Mouse (Mus musculus): ENCODE measurements around the gene Gnb1. TPM values are rescaled to one million over a fixed set of nuclear protein-coding genes. Genes with fewer than 3 reads are reported as not detected.
A peak's percentile ranks its signal among the peaks of the same experiment; 100 is the strongest.

Gene Gnb1
- polyA plus RNA-seq, 1 experiment from 2014 or later: 174 TPM

DNA sequence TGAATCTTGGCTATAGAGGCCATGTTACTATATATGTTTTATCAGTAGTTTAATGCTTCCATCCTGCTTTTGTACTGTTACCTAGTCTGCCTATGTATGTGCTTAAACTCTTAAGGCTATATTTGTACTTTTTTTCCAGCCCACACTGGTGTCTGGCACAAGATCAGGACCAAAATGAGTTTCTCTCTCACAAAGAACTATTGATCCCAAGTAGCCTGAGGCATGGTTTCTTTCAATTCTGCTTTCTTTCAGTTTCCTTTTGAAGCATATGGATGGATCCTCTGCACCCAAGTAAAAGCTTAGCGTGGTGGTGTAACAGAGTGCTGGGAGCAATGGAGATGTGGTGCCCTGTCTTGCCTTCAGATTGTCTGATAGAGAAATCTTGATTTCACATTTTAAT is 19.8 kb downstream of the Gnb1 start:
- H3K27me3 ChIP-seq (replicated peaks): no peaks in the 10 kb centered on the region
- 73% methylated on average over 1 of the region's 1 CpGs for WGBS (ENCODE audit: insufficient replicate concordance)
- H3K36me3 ChIP-seq: peaks cover 2% of the 10 kb centered on the region; the same call in 1 of the 2 replicates
- no peak overlapping the region for H3K4me2 ChIP-seq
- no peak overlapping the region for H3K4me3 ChIP-seq
- peaks cover 26% of the 10 kb centered on the region for H3K4me1 ChIP-seq
- no peak for ATAC-seq
- H3K9ac ChIP-seq: no peak overlapping the region
- no peak overlapping the region for H3K27ac ChIP-seq
- H3K9me3 ChIP-seq (replicated peaks): no peaks in the 10 kb centered on the region

- Histone ChIP-seq H3K27ac (no peak overlapping the region), H3K9ac (no peak overlapping the region), H3K27me3 (replicated peaks) (no peaks in the 10 kb centered on the region), H3K4me3 (no peak overlapping the region), H3K4me2 (no peak overlapping the region), H3K36me3 (peaks cover 11% of the 10 kb centered on the region; the same call in 1 of the 2 replicates), H3K4me1 (peaks cover 6% of the 10 kb centered on the region; the same call in 1 of the 2 replicates), H3K9me3 (replicated peaks) (no peaks in the 10 kb centered on the region)
- 92% methylated on average over 2 of the region's 2 CpGs for WGBS (ENCODE audit: insufficient replicate concordance)
- no peak for ATAC-seq
Observed at GRCm38 (mm10) chr4:155514810-155515209, 23.6 kb downstream of the Gnb1 start.

DNA sequence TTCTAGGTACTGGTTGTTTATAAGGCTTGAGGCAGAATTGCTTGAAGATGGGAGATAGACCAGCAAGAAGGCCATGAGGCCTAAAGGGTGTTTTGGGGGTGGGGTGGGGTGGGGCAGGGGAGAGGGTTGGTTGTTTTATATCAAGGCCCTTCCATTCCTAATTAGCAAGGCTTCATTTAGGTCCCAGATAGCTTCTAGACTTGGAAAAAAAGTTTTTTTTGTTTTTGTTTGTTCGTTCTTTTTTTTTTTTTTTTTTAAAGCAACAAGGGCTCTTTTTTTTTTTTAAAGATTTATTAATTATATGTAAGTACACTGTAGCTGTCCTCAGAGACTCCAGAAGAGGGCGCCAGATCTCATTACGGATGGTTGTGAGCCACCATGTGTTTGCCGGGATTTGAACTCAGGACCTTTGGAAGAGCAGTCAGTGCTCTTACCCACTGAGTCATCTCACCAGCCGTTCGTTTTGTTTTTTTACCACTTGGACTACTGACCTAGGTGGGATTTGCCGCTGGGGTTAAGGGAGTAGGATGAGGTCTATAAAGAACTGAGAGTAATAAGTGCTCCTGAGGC is 26.9 kb downstream of the Gnb1 start:
- WGBS (ENCODE audit: insufficient replicate concordance): 67% methylated on average over 7 of the region's 7 CpGs
- no peak overlapping the region for H3K4me2 ChIP-seq
- H3K27ac ChIP-seq: no peak overlapping the region
- no peaks in the 10 kb centered on the region for H3K9me3 ChIP-seq (replicated peaks)
- no peak overlapping the region for H3K4me3 ChIP-seq
- H3K27me3 ChIP-seq (replicated peaks): no peaks in the 10 kb centered on the region
- H3K4me1 ChIP-seq: no peaks in the 10 kb centered on the region
- H3K36me3 ChIP-seq: peaks cover 20% of the 10 kb centered on the region
- H3K9ac ChIP-seq: no peak overlapping the region
- ATAC-seq: no peak

DNA sequence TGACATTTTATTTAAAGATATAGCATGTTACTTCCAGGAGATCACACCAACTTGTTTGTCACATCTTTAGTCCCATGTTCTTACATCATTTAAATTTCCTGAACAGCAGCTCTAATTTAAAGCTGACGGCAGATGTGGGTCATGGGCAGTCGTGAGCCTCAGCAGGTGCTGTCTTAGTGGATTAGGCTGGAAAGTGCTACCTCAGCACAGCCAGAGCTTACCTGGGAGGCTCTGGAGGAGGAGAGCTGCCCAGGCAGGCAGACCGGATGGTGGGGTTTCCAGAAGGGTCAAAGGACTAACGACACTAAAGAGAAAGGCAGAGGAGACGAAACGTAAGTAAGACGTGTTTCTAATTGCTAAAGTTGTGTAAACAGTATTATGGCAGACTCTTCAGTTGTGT is 31.2 kb downstream of the Gnb1 start:
- no peak overlapping the region for H3K9ac ChIP-seq
- WGBS (ENCODE audit: insufficient replicate concordance): 85% methylated on average over 7 of the region's 7 CpGs
- H3K4me2 ChIP-seq: no peak overlapping the region
- H3K27ac ChIP-seq: no peak overlapping the region
- H3K27me3 ChIP-seq (replicated peaks): no peaks in the 10 kb centered on the region
- H3K9me3 ChIP-seq (replicated peaks): no peaks in the 10 kb centered on the region
- no peak overlapping the region for H3K4me3 ChIP-seq
- H3K4me1 ChIP-seq: no peaks in the 10 kb centered on the region
- peaks cover 16% of the 10 kb centered on the region for H3K36me3 ChIP-seq
- ATAC-seq: no peak

GRCm38 (mm10) chr4:155525751-155526150 is 34.6 kb downstream of the Gnb1 start:
- 82% methylated on average over 5 of the region's 5 CpGs for WGBS (ENCODE audit: insufficient replicate concordance)
- Histone ChIP-seq H3K4me3 (no peak overlapping the region), H3K4me1 (no peaks in the 10 kb centered on the region), H3K4me2 (no peak overlapping the region), H3K27ac (no peak overlapping the region), H3K27me3 (replicated peaks) (no peaks in the 10 kb centered on the region), H3K9ac (no peak overlapping the region), H3K9me3 (replicated peaks) (no peaks in the 10 kb centered on the region), H3K36me3 (peaks cover 46% of the 10 kb centered on the region)
- no peak for ATAC-seq

GRCm38 (mm10) chr4:155529294-155529693 is 38.1 kb downstream of the Gnb1 start:
- no peak overlapping the region for H3K4me2 ChIP-seq
- H3K36me3 ChIP-seq: peaks cover 61% of the 10 kb centered on the region
- WGBS (ENCODE audit: insufficient replicate concordance): 59% methylated on average over 3 of the region's 3 CpGs
- no peak overlapping the region for H3K4me3 ChIP-seq
- H3K4me1 ChIP-seq: no peaks in the 10 kb centered on the region
- no peak overlapping the region for H3K9ac ChIP-seq
- no peak overlapping the region for H3K27ac ChIP-seq
- H3K9me3 ChIP-seq (replicated peaks): no peaks in the 10 kb centered on the region
- H3K27me3 ChIP-seq (replicated peaks): no peaks in the 10 kb centered on the region
- ATAC-seq: no peak

- Histone ChIP-seq H3K9ac (no peak overlapping the region), H3K4me3 (no peak overlapping the region), H3K27ac (no peak overlapping the region), H3K9me3 (replicated peaks) (no peaks in the 10 kb centered on the region), H3K4me1 (peaks cover 7% of the 10 kb centered on the region), H3K4me2 (no peak overlapping the region), H3K36me3 (peaks cover 78% of the 10 kb centered on the region), H3K27me3 (replicated peaks) (no peaks in the 10 kb centered on the region)
- WGBS (ENCODE audit: insufficient replicate concordance): 87% methylated on average over 7 of the region's 7 CpGs
- no peak for ATAC-seq
Observed at GRCm38 (mm10) chr4:155549993-155550392, 58.8 kb downstream of the Gnb1 start.

DNA sequence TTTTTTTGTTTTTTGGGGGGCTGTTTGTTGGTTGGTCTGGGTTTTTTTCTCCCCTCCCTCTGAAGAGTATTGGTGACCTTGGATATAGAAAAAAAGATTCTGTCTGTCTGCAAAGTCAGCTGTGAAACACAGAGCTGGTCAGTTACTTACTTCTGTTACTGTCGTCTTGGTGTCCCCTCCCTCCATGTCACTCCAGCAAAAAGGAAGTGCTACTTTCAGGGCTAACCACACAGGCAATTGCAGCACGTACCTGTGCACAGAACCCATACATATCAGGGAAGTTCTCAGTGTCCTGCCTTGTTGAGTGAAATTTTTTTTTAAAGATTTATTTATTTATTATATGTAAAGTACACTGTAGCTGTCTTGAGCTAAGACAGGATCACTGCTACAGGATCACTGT is 59.3 kb downstream of the Gnb1 start:
- Histone ChIP-seq H3K4me3 (no peak overlapping the region), H3K27me3 (replicated peaks) (no peaks in the 10 kb centered on the region), H3K36me3 (peaks cover 78% of the 10 kb centered on the region), H3K4me2 (no peak overlapping the region), H3K9ac (no peak overlapping the region), H3K27ac (no peak overlapping the region), H3K9me3 (replicated peaks) (no peaks in the 10 kb centered on the region), H3K4me1 (peaks cover 10% of the 10 kb centered on the region)
- 45% methylated on average over 2 of the region's 2 CpGs for WGBS (ENCODE audit: insufficient replicate concordance)
- ATAC-seq: no peak

- Histone ChIP-seq H3K4me1 (peaks cover 10% of the 10 kb centered on the region), H3K4me2 (no peak overlapping the region), H3K27ac (no peak overlapping the region), H3K27me3 (replicated peaks) (no peaks in the 10 kb centered on the region), H3K4me3 (no peak overlapping the region), H3K9ac (no peak overlapping the region), H3K9me3 (replicated peaks) (no peaks in the 10 kb centered on the region), H3K36me3 (peaks cover 79% of the 10 kb centered on the region)
- ATAC-seq: no peak
- whole genome bisulfite sequencing (ENCODE audit: insufficient replicate concordance): 80% methylated on average over 4 of the region's 4 CpGs
Observed at GRCm38 (mm10) chr4:155551073-155551472, 59.9 kb downstream of the Gnb1 start.

- 83% methylated on average over 6 of the region's 6 CpGs for WGBS (ENCODE audit: insufficient replicate concordance)
- Histone ChIP-seq H3K4me3 (no peak overlapping the region), H3K4me2 (no peak overlapping the region), H3K9ac (no peak overlapping the region), H3K27ac (no peak overlapping the region), H3K36me3 (peaks cover 87% of the 10 kb centered on the region), H3K4me1 (peaks cover 10% of the 10 kb centered on the region), H3K27me3 (replicated peaks) (no peaks in the 10 kb centered on the region), H3K9me3 (replicated peaks) (no peaks in the 10 kb centered on the region)
- ATAC-seq: no peak
Observed at GRCm38 (mm10) chr4:155552917-155553532, 61.9 kb downstream of the Gnb1 start.

DNA sequence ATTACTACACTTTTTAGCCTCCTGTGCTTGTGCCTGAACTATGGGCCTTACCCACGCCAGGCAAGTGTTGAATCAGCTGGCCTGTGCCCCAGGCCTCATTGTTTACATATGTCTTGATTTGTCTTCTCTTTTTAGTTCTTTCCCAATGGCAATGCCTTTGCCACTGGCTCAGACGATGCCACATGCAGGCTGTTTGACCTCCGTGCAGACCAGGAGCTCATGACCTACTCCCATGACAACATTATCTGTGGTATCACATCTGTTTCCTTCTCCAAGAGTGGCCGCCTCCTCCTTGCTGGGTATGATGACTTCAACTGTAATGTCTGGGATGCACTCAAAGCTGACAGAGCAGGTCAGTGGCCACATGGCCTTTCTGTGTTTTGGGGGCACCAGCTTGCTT is 63.7 kb downstream of the Gnb1 start:
- H3K4me1 ChIP-seq: peaks cover 27% of the 10 kb centered on the region
- H3K9me3 ChIP-seq (replicated peaks): no peaks in the 10 kb centered on the region
- no peaks in the 10 kb centered on the region for H3K27me3 ChIP-seq (replicated peaks)
- no peak overlapping the region for H3K4me2 ChIP-seq
- peaks cover 90% of the 10 kb centered on the region for H3K36me3 ChIP-seq
- 36% methylated on average over 4 of the region's 4 CpGs for WGBS (ENCODE audit: insufficient replicate concordance)
- no peak overlapping the region for H3K9ac ChIP-seq
- peak; percentile 40; the same call in 1 of the 2 replicates for ATAC-seq
- no peak overlapping the region for H3K27ac ChIP-seq
- H3K4me3 ChIP-seq: no peak overlapping the region

- WGBS (ENCODE audit: insufficient replicate concordance): 61% methylated on average over 1 of the region's 1 CpGs
- Histone ChIP-seq H3K9me3 (replicated peaks) (no peaks in the 10 kb centered on the region), H3K4me1 (peaks cover 33% of the 10 kb centered on the region), H3K27ac (no peak overlapping the region), H3K9ac (no peak overlapping the region), H3K27me3 (replicated peaks) (no peaks in the 10 kb centered on the region), H3K4me2 (no peak overlapping the region), H3K36me3 (peaks cover 95% of the 10 kb centered on the region), H3K4me3 (no peak overlapping the region)
- no peak for ATAC-seq
Observed at GRCm38 (mm10) chr4:155555464-155555863, 64.3 kb downstream of the Gnb1 start.

- H3K9me3 ChIP-seq (replicated peaks): no peaks in the 10 kb centered on the region
- no peak for ATAC-seq
- 25% methylated on average over 6 of the region's 6 CpGs for WGBS (ENCODE audit: insufficient replicate concordance)
- H3K9ac ChIP-seq: no peak overlapping the region
- H3K27me3 ChIP-seq (replicated peaks): no peaks in the 10 kb centered on the region
- H3K27ac ChIP-seq: 0 out of 2 replicates have a peak overlapping the region, but pooled peaks have one; percentile 22
- H3K4me3 ChIP-seq: no peak overlapping the region
- peaks cover 62% of the 10 kb centered on the region for H3K36me3 ChIP-seq
- H3K4me2 ChIP-seq: no peak overlapping the region
- H3K4me1 ChIP-seq: peaks cover 60% of the 10 kb centered on the region
Observed at GRCm38 (mm10) chr4:155559454-155559853, 68.3 kb downstream of the Gnb1 start.
